Mouse (Mus musculus) c-Kit-positive CD71-positive TER-119-negative erythroid progenitor cells, embryonic 14.5 days (primary cell): ENCODE results near the gene Pdpk1.

Experiments used
- DNase-seq: peaks from one replicate; pipeline ENCODE4 v3.0.0-alpha.2; 2013; ENCODE audit warnings: low read depth

Gene Pdpk1

GRCm38 (mm10) chr17:24150824-24151223 lies at the start of gene Pdpk1:
Gene Pdpk1 (minus strand): TSS chr17:24150924.
- no peak for DNase-seq

DNA sequence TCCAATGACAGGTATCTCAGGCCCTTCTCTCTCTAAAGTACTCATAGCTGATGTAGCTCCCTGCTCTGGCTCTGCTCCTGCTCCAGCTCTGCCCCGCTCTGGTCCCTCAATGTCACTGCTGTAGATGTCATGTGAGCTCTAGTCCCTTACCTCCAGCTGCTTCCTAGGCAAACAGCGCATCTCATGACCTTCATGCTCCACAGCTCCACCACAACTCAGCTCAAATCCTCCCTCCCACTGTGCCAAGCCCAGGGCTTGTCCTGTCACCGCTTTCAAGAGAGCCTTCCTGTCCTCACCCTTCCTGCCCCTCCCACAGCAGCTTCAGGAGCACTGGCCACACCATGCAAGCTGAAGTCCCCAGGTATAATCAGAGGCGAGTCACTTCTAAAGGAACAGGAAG lies 49.0 kb upstream of the Pdpk1 start:
- DNase-seq = no peak

DNA sequence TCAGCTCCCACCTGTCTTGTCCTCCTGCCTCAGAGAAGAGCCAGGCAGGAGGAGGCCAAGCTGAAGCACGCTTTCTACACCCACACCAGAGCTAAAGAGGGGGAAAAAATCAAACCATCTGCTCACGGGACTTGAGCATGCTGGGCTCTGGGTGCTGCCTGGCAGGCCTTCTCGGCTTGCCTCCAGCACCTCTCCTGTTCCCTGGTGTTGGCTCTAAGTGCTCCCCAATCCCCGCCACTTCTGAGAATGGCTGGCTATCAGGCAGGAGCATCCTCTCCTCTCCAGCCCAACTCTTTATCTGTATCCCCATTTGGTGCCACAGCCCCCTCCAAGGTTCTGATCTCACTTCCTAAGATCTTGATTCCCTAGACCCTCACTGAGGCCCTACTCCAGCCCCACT lies 48.5 kb upstream of the Pdpk1 start:
- no peak for DNase-seq

DNA sequence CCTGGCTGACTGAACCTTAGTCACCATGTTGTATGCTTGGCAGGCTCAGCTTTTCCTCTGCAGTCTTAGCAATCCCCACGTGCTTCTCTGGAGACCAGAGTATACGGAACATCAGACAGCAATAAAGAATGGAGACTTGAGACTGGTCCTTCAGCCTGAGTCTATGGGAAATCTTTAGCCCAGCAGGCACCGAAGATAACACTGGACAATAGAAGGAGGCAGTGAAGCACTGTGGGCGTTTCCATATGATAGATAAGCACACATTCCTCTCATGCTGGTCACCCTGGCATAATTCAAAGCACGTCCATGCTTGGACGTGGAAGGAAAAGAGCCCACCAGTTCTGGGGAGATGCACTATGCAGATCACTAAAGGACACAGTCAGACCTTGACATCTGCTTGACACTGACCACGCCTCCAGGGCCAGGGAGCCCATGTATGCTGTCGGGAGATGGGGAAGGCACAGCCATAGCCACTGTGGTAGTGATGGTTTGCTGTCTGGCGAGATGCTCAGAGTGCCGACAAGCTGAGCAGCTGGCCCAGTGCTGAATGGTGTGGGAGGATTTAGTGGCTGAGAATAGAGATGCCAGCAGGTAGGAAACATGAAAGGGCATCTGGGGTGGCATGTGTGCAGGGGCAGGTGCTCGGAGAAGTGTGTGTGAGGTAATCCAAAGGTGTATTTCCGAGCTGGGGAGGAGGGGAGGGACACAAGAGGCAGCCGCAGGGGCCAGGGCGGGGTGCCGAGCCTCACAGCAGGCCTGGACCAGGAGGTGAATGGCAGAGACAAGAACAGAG lies 46.5 kb upstream of the Pdpk1 start:
- no peak for DNase-seq

DNA sequence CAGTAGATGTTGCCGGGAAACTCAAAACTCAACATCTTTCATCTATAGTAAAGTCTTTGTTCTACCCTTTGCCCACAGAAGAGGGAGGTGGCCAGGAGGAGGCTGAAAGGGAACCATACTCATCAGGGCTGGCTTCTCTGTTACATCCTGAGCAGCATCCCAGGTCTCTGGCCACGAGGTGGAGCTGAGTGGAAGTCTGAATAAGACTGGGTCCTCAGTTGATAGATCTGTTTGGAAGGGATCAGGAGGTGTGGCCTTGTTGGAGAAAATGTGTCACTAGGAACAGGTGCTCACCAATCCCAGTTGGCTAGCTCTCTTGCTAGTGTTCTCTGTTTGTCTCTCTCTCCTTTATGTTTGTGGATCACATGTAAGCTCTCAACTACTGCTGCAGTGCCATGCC lies 44.6 kb upstream of the Pdpk1 start:
- DNase-seq = no peak

- no peak for DNase-seq
Measured at GRCm38 (mm10) chr17:24193769-24194168, 43.0 kb upstream of the Pdpk1 start.

DNA sequence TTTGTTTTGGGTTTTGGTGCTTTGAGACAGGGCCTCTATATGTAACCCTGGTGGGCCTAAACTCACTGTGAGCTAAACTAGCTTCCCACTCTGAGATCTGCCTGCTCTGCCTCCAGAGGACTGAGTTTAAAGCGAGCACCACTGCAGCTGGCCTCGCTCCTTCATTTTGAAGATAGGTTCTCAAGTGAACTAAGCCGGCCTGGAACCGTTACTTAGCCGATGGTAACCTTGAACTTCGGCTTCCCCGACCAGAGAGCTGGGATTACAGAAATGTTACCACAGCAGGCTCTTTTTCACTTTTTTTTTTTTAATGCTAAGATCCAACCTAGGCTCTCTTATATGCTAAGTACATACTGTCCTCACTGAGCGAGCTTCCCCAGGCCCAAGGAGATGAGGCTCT lies 42.5 kb upstream of the Pdpk1 start:
- DNase-seq = no peak

- no peak for DNase-seq
Measured at GRCm38 (mm10) chr17:24192848-24193247, 42.1 kb upstream of the Pdpk1 start.

DNA sequence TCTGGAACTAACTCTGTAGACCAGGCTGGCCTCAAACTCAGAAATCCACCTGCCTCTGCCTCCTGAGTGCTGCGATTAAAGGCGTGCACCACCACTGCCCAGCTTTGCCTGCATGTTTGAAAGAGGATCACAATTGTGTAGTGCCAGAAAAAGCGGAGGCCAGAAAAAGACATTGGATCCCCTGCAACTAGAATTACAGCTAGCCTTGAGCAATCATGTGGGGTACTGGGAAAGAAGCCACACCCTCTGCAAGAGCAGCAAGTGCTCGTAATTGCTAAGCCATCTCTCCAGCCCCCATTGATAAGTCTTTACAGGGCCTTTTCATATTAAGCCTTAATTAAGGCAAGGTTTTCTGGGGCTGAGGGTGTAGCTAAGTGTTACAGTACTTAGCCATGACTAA lies 40.8 kb upstream of the Pdpk1 start:
- no peak for DNase-seq

- no peak for DNase-seq
Measured at GRCm38 (mm10) chr17:24190934-24191333, 40.2 kb upstream of the Pdpk1 start.

- no peak for DNase-seq
Measured at GRCm38 (mm10) chr17:24174259-24174658, 23.5 kb upstream of the Pdpk1 start.

DNA sequence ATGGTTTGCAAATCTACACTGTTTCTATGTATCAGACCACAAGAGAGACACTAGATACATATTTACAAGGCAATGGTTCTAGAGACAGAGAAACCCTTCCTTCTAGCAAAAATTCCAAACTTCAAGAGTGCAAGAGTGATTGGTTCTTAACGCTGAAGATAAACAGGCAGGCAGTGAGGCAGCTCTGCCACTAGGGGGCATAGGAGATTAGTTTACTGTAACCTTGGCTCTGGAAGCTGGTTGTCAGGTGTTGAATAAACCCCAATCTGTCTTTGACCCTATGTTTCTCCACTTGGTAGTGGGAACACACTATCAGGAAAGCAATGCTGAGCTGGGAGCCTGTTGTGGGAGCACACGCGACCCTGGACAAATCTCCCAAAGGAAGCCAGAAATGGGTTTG lies 22.7 kb upstream of the Pdpk1 start:
- DNase-seq = peak; percentile 62

DNA sequence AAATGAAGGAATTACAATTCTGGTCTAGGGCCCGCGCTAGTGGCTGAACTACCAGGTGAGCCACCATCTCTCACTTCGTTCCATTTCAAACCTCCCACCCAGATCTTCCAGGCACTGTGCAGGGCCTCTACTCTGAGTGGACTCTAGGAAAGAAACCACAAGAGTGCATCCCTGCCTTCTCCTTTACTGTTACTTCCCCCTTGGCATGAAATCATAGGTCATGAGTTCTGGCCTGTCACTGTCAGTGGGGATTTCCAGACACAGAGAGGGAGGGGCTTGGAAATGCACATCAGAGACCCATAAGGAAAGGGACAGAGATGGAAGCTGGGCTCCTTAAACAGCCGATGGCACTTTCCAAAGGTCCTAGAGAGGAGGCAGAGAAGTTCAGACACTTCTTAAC lies 21.0 kb upstream of the Pdpk1 start:
- DNase-seq = no peak

DNA sequence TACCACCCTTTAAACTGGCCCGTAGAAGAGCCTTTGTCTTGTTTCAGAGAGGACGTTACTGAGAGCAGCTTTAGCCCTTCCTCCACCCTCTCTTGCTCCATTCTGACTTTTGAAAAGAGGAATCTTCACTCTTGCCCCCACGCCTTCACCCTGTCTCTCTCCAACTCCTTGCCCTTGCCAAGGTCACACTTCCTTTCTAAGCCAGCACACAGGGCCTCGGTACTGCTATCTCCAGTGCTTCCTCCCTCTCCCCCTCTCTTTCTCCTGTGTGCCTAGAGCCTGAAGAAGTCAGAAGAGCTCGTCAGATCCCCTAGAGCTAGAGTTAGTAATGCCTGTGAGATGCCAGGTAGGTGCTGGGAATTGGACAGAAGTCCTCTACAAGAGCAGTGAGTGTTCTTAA lies 20.0 kb upstream of the Pdpk1 start:
- no peak for DNase-seq

- DNase-seq = no peak
Measured at GRCm38 (mm10) chr17:24170125-24170524, 19.4 kb upstream of the Pdpk1 start.

DNA sequence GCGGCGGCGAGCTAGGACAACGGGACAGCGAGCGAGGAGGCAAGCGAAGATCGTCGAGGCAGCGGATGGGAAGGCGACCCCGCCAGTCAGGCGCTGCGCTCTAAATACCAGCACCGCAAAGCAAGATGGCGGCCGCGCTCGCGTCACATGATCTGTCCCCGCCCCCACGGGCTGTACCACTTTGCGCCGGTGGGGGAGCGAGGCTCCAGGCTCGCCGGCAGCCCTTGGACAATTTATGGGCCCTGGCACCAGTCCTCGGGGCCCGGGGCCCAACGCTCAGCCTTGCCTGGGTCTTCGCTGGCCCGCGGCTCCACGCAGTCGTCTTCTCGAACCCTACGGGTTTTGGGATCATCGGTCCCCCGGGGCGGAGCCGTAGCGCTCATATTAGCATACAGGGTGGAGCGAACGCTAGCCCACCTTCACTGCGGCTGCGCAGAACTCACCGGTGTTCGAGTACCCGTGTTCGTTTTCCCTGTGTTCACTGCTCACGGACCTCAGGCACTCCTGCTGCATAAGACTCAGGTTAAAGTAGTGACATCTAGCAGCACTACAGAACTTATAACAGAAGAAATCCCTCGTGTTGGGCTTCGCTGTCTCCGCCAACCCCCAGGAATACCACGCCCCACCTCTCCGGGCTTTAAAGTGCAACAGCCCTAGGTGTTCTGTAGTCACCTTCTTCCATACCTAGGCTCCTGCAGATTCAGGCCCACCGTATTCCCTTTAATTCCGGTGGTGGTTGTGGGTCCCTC lies 18.8 kb upstream of the Pdpk1 start, which contains the start of gene Atp6v0c:
Atp6v0c (minus strand) TSS at position 386 of the 749 bp plus-strand sequence.
- peak; percentile 91 for DNase-seq

DNA sequence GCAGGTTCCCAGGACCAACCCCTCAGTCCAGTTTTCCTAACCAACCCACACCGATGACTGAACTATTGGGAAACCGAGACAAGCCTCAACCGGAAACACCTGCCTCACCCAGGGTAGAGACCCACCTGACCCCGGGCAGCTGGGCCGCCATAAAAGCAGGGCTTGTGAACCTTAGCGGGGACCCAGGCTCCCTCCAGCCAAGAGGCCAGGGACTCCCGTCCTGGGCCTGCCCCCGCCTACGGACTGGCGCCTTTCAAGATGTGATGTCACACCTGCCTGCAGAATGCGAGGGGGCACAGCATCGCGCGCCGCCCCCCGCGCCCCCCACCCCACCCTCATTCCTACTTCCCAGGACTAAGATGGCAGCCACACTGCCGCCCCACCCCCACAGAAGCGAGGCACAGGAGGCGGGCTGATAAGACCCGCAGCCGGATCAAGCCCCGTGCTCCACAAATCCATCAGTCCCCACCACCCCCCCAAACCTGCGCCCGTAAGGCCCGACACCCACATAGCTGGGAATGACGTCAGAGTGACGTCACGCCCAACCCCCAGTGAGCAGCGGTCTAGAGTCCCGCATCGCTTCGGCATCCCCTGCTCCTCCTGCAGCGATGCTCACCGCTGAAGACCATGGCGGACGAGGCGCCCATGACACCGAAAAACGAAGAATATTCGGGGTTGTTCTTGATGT lies 18.0 kb upstream of the Pdpk1 start:
- DNase-seq = peak; percentile 67

DNA sequence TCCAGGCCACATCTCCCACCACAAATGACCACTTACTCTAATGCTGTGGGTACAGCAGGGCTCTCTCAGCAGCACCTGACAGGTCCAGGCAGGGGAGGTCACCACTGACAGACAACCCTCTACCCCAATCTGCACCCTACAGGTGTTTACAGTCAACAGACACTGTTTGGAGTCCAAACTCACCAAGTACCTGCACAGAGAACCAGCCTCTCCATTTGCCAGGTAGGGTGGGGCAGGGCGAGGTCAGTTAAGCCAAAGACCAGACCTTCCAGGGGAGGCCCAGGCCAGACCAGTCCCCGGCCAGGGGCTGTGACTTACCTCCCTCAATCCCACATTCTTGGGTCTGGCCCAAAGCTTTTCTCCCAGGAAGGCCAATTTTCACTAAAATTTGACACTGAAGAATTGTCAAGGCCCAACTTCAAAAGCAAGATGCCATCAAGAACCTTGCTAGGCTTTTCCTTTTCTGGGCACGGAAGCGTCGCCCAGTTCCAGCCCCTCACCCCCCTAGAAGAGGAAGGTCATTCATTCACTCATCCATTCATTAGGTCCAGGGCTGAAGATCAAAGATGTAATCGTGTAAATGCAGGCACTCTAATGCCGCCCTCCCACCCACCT lies 17.3 kb upstream of the Pdpk1 start:
- DNase-seq = no peak

- DNase-seq = no peak
Measured at GRCm38 (mm10) chr17:24167120-24167519, 16.4 kb upstream of the Pdpk1 start.

- no peak for DNase-seq
Measured at GRCm38 (mm10) chr17:24164566-24165259, 14.0 kb upstream of the Pdpk1 start.

DNA sequence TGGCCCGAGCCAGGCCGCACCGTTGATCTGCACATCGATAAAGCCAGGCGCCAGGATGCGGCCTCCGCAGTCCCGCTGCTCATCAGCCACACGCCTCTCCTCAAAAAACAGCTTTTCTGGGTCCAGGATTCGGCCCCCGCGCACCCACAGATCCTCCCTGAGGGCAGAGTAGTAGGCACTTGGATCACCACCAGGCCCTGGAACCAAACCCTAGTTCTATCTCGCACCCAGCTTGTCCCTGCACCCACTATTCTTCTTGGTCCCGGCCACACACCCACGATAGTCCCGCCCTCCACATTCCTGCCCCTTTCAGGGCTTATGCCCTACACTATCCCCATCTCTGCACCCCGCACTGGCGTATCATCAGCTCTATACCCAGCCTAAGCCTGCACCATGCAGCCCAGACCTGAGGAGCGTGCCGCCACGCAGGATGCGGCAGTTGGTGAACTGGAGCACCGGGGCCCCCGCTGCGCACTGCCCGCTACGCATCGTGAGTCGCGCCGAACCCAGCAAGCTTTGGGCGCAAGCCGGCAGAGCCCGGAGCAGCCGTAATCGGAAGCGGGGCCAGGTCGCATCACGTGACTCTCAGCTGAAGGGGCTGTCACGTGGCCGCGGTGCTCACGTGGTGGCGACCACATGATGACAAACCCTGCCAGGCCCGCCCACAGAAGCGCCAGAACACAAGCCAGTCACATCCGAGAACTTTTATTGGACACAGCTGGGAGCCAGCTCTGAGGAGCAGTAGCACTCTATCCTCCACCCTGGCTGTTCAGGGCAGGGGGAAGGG lies 12.6 kb upstream of the Pdpk1 start, which contains the start of gene Amdhd2:
Amdhd2 (minus strand) TSS at position 591 of the 787 bp plus-strand sequence.
- peak; percentile 93 for DNase-seq
